Mouse (Mus musculus): Measurements from ENCODE around the gene Mipep. TPM values are rescaled to one million over a fixed set of nuclear protein-coding genes. Genes with fewer than 3 reads are reported as not detected.

Mipep gene
- polyA plus RNA-seq, 2 experiments, result 13.1 to 21.4 TPM

- Histone ChIP-seq H3K27ac (replicated peaks; ENCODE audit: low read depth, low read length) (no peak overlapping the region), H3K9me3 (ENCODE audit: control insufficient read depth, low read length) (no peaks in the 10 kb centered on the region), H3K4me2 (replicated peaks; ENCODE audit: low read depth, low read length, severe bottlenecking) (no peak overlapping the region), H3K4me3 (replicated peaks; ENCODE audit: low read length) (no peak overlapping the region), H3K27me3 (ENCODE audit: control insufficient read depth, insufficient read depth, low read length) (no peaks in the 10 kb centered on the region), H3K4me1 (ENCODE audit: control insufficient read depth, insufficient read depth, low read length) (0 out of 2 replicates have a peak, but pooled peaks cover 3% of the 10 kb centered on the region), H3K9ac (ENCODE audit: low read depth, low read length, severe bottlenecking) (no peak overlapping the region), H3K36me3 (ENCODE audit: control insufficient read depth, insufficient read depth, low read length) (peaks cover 42% of the 10 kb centered on the region)
- no peak for TF ChIP-seq POLR2A (IDR thresholded peaks at IDR 0.05; ENCODE audit: borderline replicate concordance, extremely low read depth, insufficient read depth, insufficient read length)
- 86% methylated on average over 4 of the region's 4 CpGs for WGBS
- DNase-seq (ENCODE audit: low spot score) (no peak), ATAC-seq (ENCODE audit: low FRiP score, low read depth) (no peak)
Observed at GRCm38 (mm10) chr14:60798721-60799120, 14.3 kb downstream of the Mipep start.

- DNase-seq (ENCODE audit: low spot score) (peak; percentile 91), ATAC-seq (ENCODE audit: low FRiP score, low read depth) (peak; percentile 50; the same call in 1 of the 2 replicates)
- Histone ChIP-seq H3K9me3 (ENCODE audit: control insufficient read depth, low read length) (no peaks in the 10 kb centered on the region), H3K27me3 (ENCODE audit: control insufficient read depth, insufficient read depth, low read length) (no peaks in the 10 kb centered on the region), H3K4me2 (replicated peaks; ENCODE audit: low read depth, low read length, severe bottlenecking) (no peak overlapping the region), H3K36me3 (ENCODE audit: control insufficient read depth, insufficient read depth, low read length) (peaks cover 36% of the 10 kb centered on the region), H3K27ac (replicated peaks; ENCODE audit: low read depth, low read length) (no peak overlapping the region), H3K4me1 (ENCODE audit: control insufficient read depth, insufficient read depth, low read length) (0 out of 2 replicates have a peak, but pooled peaks cover 3% of the 10 kb centered on the region), H3K4me3 (replicated peaks; ENCODE audit: low read length) (no peak overlapping the region), H3K9ac (ENCODE audit: low read depth, low read length, severe bottlenecking) (no peak overlapping the region)
- TF ChIP-seq POLR2A (IDR thresholded peaks at IDR 0.05; ENCODE audit: borderline replicate concordance, extremely low read depth, insufficient read depth, insufficient read length), result no peak
- 49% methylated on average over 9 of the region's 9 CpGs for WGBS
Observed at GRCm38 (mm10) chr14:60799762-60800728, 15.7 kb downstream of the Mipep start.

GRCm38 (mm10) chr14:60802026-60802425 lies 17.7 kb downstream of the Mipep start:
- DNase-seq (ENCODE audit: low spot score), result no peak
- no peak for TF ChIP-seq POLR2A (IDR thresholded peaks at IDR 0.05; ENCODE audit: borderline replicate concordance, extremely low read depth, insufficient read depth, insufficient read length)
- H3K27me3 ChIP-seq (ENCODE audit: control insufficient read depth, insufficient read depth, low read length), result no peaks in the 10 kb centered on the region
- no peaks in the 10 kb centered on the region for H3K9me3 ChIP-seq (ENCODE audit: control insufficient read depth, low read length)
- H3K4me1 ChIP-seq (ENCODE audit: control insufficient read depth, insufficient read depth, low read length), result 0 out of 2 replicates have a peak, but pooled peaks cover 4% of the 10 kb centered on the region
- no peak overlapping the region for H3K27ac ChIP-seq (replicated peaks; ENCODE audit: low read depth, low read length)
- H3K4me3 ChIP-seq (replicated peaks; ENCODE audit: low read length), result no peak overlapping the region
- 93% methylated on average over 13 of the region's 13 CpGs for WGBS
- H3K36me3 ChIP-seq (ENCODE audit: control insufficient read depth, insufficient read depth, low read length), result peaks cover 25% of the 10 kb centered on the region
- H3K4me2 ChIP-seq (replicated peaks; ENCODE audit: low read depth, low read length, severe bottlenecking), result no peak overlapping the region
- ATAC-seq (ENCODE audit: low FRiP score, low read depth), result no peak
- no peak overlapping the region for H3K9ac ChIP-seq (ENCODE audit: low read depth, low read length, severe bottlenecking)

- no peak for ATAC-seq (ENCODE audit: low FRiP score, low read depth)
- Histone ChIP-seq H3K9me3 (ENCODE audit: control insufficient read depth, low read length) (no peaks in the 10 kb centered on the region), H3K27me3 (ENCODE audit: control insufficient read depth, insufficient read depth, low read length) (no peaks in the 10 kb centered on the region), H3K4me2 (replicated peaks; ENCODE audit: low read depth, low read length, severe bottlenecking) (no peak overlapping the region), H3K4me1 (ENCODE audit: control insufficient read depth, insufficient read depth, low read length) (0 out of 2 replicates have a peak, but pooled peaks cover 3% of the 10 kb centered on the region), H3K4me3 (replicated peaks; ENCODE audit: low read length) (no peak overlapping the region), H3K27ac (replicated peaks; ENCODE audit: low read depth, low read length) (no peak overlapping the region), H3K36me3 (ENCODE audit: control insufficient read depth, insufficient read depth, low read length) (peaks cover 15% of the 10 kb centered on the region), H3K9ac (ENCODE audit: low read depth, low read length, severe bottlenecking) (no peak overlapping the region)
- WGBS, result 85% methylated on average over 9 of the region's 9 CpGs
- DNase-seq (ENCODE audit: low spot score), result no peak
- no peak for TF ChIP-seq POLR2A (IDR thresholded peaks at IDR 0.05; ENCODE audit: borderline replicate concordance, extremely low read depth, insufficient read depth, insufficient read length)
Observed at GRCm38 (mm10) chr14:60804978-60805377, 20.6 kb downstream of the Mipep start.

- TF ChIP-seq POLR2A (IDR thresholded peaks at IDR 0.05; ENCODE audit: borderline replicate concordance, extremely low read depth, insufficient read depth, insufficient read length), result no peak
- peaks cover 12% of the 10 kb centered on the region for H3K36me3 ChIP-seq (ENCODE audit: control insufficient read depth, insufficient read depth, low read length)
- H3K9me3 ChIP-seq (ENCODE audit: control insufficient read depth, low read length), result no peaks in the 10 kb centered on the region
- DNase-seq (ENCODE audit: low spot score) (no peak), ATAC-seq (ENCODE audit: low FRiP score, low read depth) (no peak)
- H3K27ac ChIP-seq (replicated peaks; ENCODE audit: low read depth, low read length), result 0 out of 2 replicates have a peak overlapping the region, but pooled peaks have one; percentile 8
- H3K4me1 ChIP-seq (ENCODE audit: control insufficient read depth, insufficient read depth, low read length), result 0 out of 2 replicates have a peak, but pooled peaks cover 2% of the 10 kb centered on the region
- no peak overlapping the region for H3K9ac ChIP-seq (ENCODE audit: low read depth, low read length, severe bottlenecking)
- WGBS, result 79% methylated on average over 1 of the region's 1 CpGs
- H3K27me3 ChIP-seq (ENCODE audit: control insufficient read depth, insufficient read depth, low read length), result no peaks in the 10 kb centered on the region
- no peak overlapping the region for H3K4me2 ChIP-seq (replicated peaks; ENCODE audit: low read depth, low read length, severe bottlenecking)
- H3K4me3 ChIP-seq (replicated peaks; ENCODE audit: low read length), result no peak overlapping the region
Observed at GRCm38 (mm10) chr14:60805871-60806270, 21.5 kb downstream of the Mipep start.
